Mouse (Mus musculus): ENCODE measurements around the gene Fyb.
A peak's percentile ranks its signal among the peaks of the same experiment; 100 is the strongest.

The Fyb gene

GRCm38 (mm10) chr15:6707551-6707935 is 184.9 kb downstream of the Fyb start:
- Histone ChIP-seq H3K4me3 (replicated peaks; ENCODE audit: low read length) (peak overlapping the region; percentile 93), H3K9me3 (ENCODE audit: low read length) (no peaks in the 10 kb centered on the region), H3K27me3 (ENCODE audit: insufficient read depth, low read length) (0 out of 2 replicates have a peak, but pooled peaks cover 6% of the 10 kb centered on the region), H3K36me3 (ENCODE audit: insufficient read depth, low read length) (no peaks in the 10 kb centered on the region), H3K4me1 (replicated peaks; ENCODE audit: low read depth, low read length) (peaks cover 23% of the 10 kb centered on the region)
- TF ChIP-seq CTCF (conservative IDR thresholded peaks at IDR 0.05; ENCODE audit: low read length) (no peak), POU5F1 (IDR thresholded peaks at IDR 0.05; ENCODE audit: borderline replicate concordance, low read length) (no peak), NANOG (IDR thresholded peaks at IDR 0.05; ENCODE audit: borderline replicate concordance, low read length) (no peak)

- peaks cover 27% of the 10 kb centered on the region for H3K4me1 ChIP-seq (replicated peaks; ENCODE audit: low read depth, low read length)
- peak within 1 kb of the TSS; percentile 93 for H3K4me3 ChIP-seq (replicated peaks; ENCODE audit: low read length)
- H3K27me3 ChIP-seq (ENCODE audit: insufficient read depth, low read length), result 0 out of 2 replicates have a peak, but pooled peaks cover 6% of the 10 kb centered on the region
- no peak for TF ChIP-seq POU5F1 (IDR thresholded peaks at IDR 0.05; ENCODE audit: borderline replicate concordance, low read length)
- TF ChIP-seq CTCF (conservative IDR thresholded peaks at IDR 0.05; ENCODE audit: low read length), result no peak
- TF ChIP-seq NANOG (IDR thresholded peaks at IDR 0.05; ENCODE audit: borderline replicate concordance, low read length), result no peak
- no peaks in the 10 kb centered on the region for H3K36me3 ChIP-seq (ENCODE audit: insufficient read depth, low read length)
- no peaks in the 10 kb centered on the region for H3K9me3 ChIP-seq (ENCODE audit: low read length)
Observed at GRCm38 (mm10) chr15:6707936-6708525, 185.4 kb downstream of the Fyb start, which contains the start of gene Rictor. Gene Rictor, plus strand, starts transcription at chr15:6708379.

GRCm38 (mm10) chr15:6708526-6709441 is 186.1 kb downstream of the Fyb start:
- H3K4me1 ChIP-seq (replicated peaks; ENCODE audit: low read depth, low read length), result peaks cover 34% of the 10 kb centered on the region
- TF ChIP-seq POU5F1 (IDR thresholded peaks at IDR 0.05; ENCODE audit: borderline replicate concordance, low read length), result no peak
- TF ChIP-seq CTCF (conservative IDR thresholded peaks at IDR 0.05; ENCODE audit: low read length), result no peak
- peak overlapping the region; percentile 93 for H3K4me3 ChIP-seq (replicated peaks; ENCODE audit: low read length)
- 0 out of 2 replicates have a peak, but pooled peaks cover 6% of the 10 kb centered on the region for H3K27me3 ChIP-seq (ENCODE audit: insufficient read depth, low read length)
- H3K9me3 ChIP-seq (ENCODE audit: low read length), result no peaks in the 10 kb centered on the region
- no peaks in the 10 kb centered on the region for H3K36me3 ChIP-seq (ENCODE audit: insufficient read depth, low read length)

- H3K4me3 ChIP-seq (replicated peaks; ENCODE audit: low read length), result peak overlapping the region; percentile 93
Observed at GRCm38 (mm10) chr15:6709618-6710017, 187.0 kb downstream of the Fyb start.

GRCm38 (mm10) chr15:6710341-6710740 is 187.7 kb downstream of the Fyb start:
- Histone ChIP-seq H3K36me3 (ENCODE audit: insufficient read depth, low read length) (no peaks in the 10 kb centered on the region), H3K9me3 (ENCODE audit: low read length) (no peaks in the 10 kb centered on the region), H3K4me3 (replicated peaks; ENCODE audit: low read length) (no peak overlapping the region), H3K4me1 (replicated peaks; ENCODE audit: low read depth, low read length) (peaks cover 50% of the 10 kb centered on the region), H3K27me3 (ENCODE audit: insufficient read depth, low read length) (0 out of 2 replicates have a peak, but pooled peaks cover 4% of the 10 kb centered on the region)
- TF ChIP-seq NANOG (IDR thresholded peaks at IDR 0.05; ENCODE audit: borderline replicate concordance, low read length), result no peak
- no peak for TF ChIP-seq POU5F1 (IDR thresholded peaks at IDR 0.05; ENCODE audit: borderline replicate concordance, low read length)
- TF ChIP-seq CTCF (conservative IDR thresholded peaks at IDR 0.05; ENCODE audit: low read length), result no peak

More at GRCm38 (mm10) chr15:6709618-6710017, 187.0 kb downstream of the Fyb start:
- TF ChIP-seq CTCF (conservative IDR thresholded peaks at IDR 0.05; ENCODE audit: low read length) (no peak), NANOG (IDR thresholded peaks at IDR 0.05; ENCODE audit: borderline replicate concordance, low read length) (no peak), POU5F1 (IDR thresholded peaks at IDR 0.05; ENCODE audit: borderline replicate concordance, low read length) (no peak)
- Histone ChIP-seq H3K4me1 (replicated peaks; ENCODE audit: low read depth, low read length) (peaks cover 43% of the 10 kb centered on the region), H3K36me3 (ENCODE audit: insufficient read depth, low read length) (no peaks in the 10 kb centered on the region), H3K9me3 (ENCODE audit: low read length) (no peaks in the 10 kb centered on the region), H3K27me3 (ENCODE audit: insufficient read depth, low read length) (0 out of 2 replicates have a peak, but pooled peaks cover 6% of the 10 kb centered on the region)

GRCm38 (mm10) chr15:6711226-6711625 is 188.6 kb downstream of the Fyb start:
- H3K4me1 ChIP-seq (replicated peaks; ENCODE audit: low read depth, low read length), result peaks cover 58% of the 10 kb centered on the region
- no peaks in the 10 kb centered on the region for H3K36me3 ChIP-seq (ENCODE audit: insufficient read depth, low read length)
- TF ChIP-seq CTCF (conservative IDR thresholded peaks at IDR 0.05; ENCODE audit: low read length), result no peak
- no peak for TF ChIP-seq POU5F1 (IDR thresholded peaks at IDR 0.05; ENCODE audit: borderline replicate concordance, low read length)
- TF ChIP-seq NANOG (IDR thresholded peaks at IDR 0.05; ENCODE audit: borderline replicate concordance, low read length), result no peak
- H3K4me3 ChIP-seq (replicated peaks; ENCODE audit: low read length), result no peak overlapping the region
- no peaks in the 10 kb centered on the region for H3K27me3 ChIP-seq (ENCODE audit: insufficient read depth, low read length)
- H3K9me3 ChIP-seq (ENCODE audit: low read length), result no peaks in the 10 kb centered on the region
